Mouse (Mus musculus): Measurements from ENCODE around the gene Scamp3. TPM values are rescaled to one million over a fixed set of nuclear protein-coding genes. Genes with fewer than 3 reads are reported as not detected.

Gene Scamp3
- polyA plus RNA-seq, 1 experiment = 190 TPM

- TF ChIP-seq GATA1 (IDR thresholded peaks at IDR 0.05; ENCODE audit: low read length) = no peak
Measured at GRCm38 (mm10) chr3:89158651-89159050, 18.6 kb upstream of the Scamp3 start.

- TF ChIP-seq GATA1 (IDR thresholded peaks at IDR 0.05; ENCODE audit: low read length) = no peak
Measured at GRCm38 (mm10) chr3:89159211-89159610, 18.1 kb upstream of the Scamp3 start.

- TF ChIP-seq GATA1 (IDR thresholded peaks at IDR 0.05; ENCODE audit: low read length) = no peak
Measured at GRCm38 (mm10) chr3:89159616-89160344, 17.5 kb upstream of the Scamp3 start, which contains the start of gene Hcn3. TSS of gene Hcn3 (minus strand) at chr3:89160196.

GRCm38 (mm10) chr3:89161786-89162185 is 15.5 kb upstream of the Scamp3 start:
- no peak for TF ChIP-seq GATA1 (IDR thresholded peaks at IDR 0.05; ENCODE audit: low read length)

GRCm38 (mm10) chr3:89163123-89163522 is 14.2 kb upstream of the Scamp3 start:
- TF ChIP-seq GATA1 (IDR thresholded peaks at IDR 0.05; ENCODE audit: low read length) = no peak

- no peak for TF ChIP-seq GATA1 (IDR thresholded peaks at IDR 0.05; ENCODE audit: low read length)
Measured at GRCm38 (mm10) chr3:89163643-89164245, 13.5 kb upstream of the Scamp3 start.

- no peak for TF ChIP-seq GATA1 (IDR thresholded peaks at IDR 0.05; ENCODE audit: low read length)
Measured at GRCm38 (mm10) chr3:89164506-89165267, 12.6 kb upstream of the Scamp3 start, which contains the start of gene Clk2. TSS of gene Clk2 (plus strand) at chr3:89164795.

- no peak for TF ChIP-seq GATA1 (IDR thresholded peaks at IDR 0.05; ENCODE audit: low read length)
Measured at GRCm38 (mm10) chr3:89165268-89165870, 11.9 kb upstream of the Scamp3 start.

GRCm38 (mm10) chr3:89166945-89167344 is 10.3 kb upstream of the Scamp3 start:
- TF ChIP-seq GATA1 (IDR thresholded peaks at IDR 0.05; ENCODE audit: low read length) = no peak

- TF ChIP-seq GATA1 (IDR thresholded peaks at IDR 0.05; ENCODE audit: low read length) = no peak
Measured at GRCm38 (mm10) chr3:89174844-89175243, 2.4 kb upstream of the Scamp3 start.

GRCm38 (mm10) chr3:89175544-89175943 is 1.7 kb upstream of the Scamp3 start:
- no peak for TF ChIP-seq GATA1 (IDR thresholded peaks at IDR 0.05; ENCODE audit: low read length)

GRCm38 (mm10) chr3:89176421-89176820 is 852 bp upstream of the Scamp3 start:
- no peak for TF ChIP-seq GATA1 (IDR thresholded peaks at IDR 0.05; ENCODE audit: low read length)

- no peak for TF ChIP-seq GATA1 (IDR thresholded peaks at IDR 0.05; ENCODE audit: low read length)
Measured at GRCm38 (mm10) chr3:89178107-89178385, 773 bp downstream of the Scamp3 start.

GRCm38 (mm10) chr3:89179056-89179455 is 1.8 kb downstream of the Scamp3 start:
- TF ChIP-seq GATA1 (IDR thresholded peaks at IDR 0.05; ENCODE audit: low read length) = no peak

GRCm38 (mm10) chr3:89181749-89182500 is 4.7 kb downstream of the Scamp3 start:
- TF ChIP-seq GATA1 (IDR thresholded peaks at IDR 0.05; ENCODE audit: low read length) = no peak
